Mouse (Mus musculus) CD4-positive helper T cell, adult 2 months (primary cell): ENCODE measurements around the gene Ric8b.

ENCODE experiments used
- DNase-seq: peaks from one replicate; pipeline ENCODE4 v3.0.0-alpha.2; 2012; ENCODE audit warnings: low read depth, missing footprints, low spot score

Ric8b gene

GRCm38 (mm10) chr10:84916810-84917730 is at the start of gene Ric8b:
Gene Ric8b, plus strand, starts transcription at chr10:84917616.
- peak; percentile 94 for DNase-seq

DNA sequence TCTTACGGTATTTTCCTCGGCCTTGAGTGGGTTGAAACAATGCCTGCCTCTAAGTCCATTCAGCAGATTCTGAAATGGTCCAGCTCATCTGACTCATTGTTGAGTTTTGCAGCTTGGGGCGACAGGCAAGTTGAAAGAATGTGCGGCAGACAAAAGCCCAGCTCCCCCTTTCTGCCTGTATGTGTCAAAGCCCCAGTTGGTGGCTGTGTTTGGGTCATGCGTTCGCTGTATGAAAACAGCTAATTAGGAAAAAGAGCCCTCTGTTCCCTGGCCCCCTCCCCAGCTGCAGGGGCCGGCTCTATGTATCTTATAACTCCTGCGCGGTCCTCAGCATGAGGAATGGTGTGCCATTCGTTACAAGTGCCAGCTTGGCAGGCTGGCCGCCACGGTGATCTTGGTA is 46.1 kb upstream of the Ric8b start:
- no peak for DNase-seq

GRCm38 (mm10) chr10:84871921-84872320 is 45.5 kb upstream of the Ric8b start:
- no peak for DNase-seq

- no peak for DNase-seq
These were observed 37.4 kb upstream of the Ric8b start for GRCm38 (mm10) chr10:84879823-84880571.

DNA sequence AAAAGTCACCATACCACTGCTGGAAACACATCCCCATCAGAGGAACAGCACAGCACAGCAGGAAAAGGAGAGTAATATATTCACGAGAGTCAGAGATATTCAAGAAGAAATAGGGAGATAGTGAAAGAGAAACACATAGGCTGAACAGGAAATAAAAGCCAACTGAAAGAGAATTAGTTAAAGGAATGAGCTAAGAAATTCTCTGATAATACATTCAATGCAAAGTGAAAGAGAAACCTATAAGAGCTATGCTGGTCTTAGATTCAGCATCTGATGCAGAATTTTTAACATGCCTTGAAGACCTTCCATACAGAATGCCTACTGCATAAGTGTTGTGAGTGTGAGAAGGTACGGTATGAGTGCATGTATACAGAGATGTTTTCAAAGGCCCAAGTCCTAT is 34.9 kb upstream of the Ric8b start:
- DNase-seq: no peak

- DNase-seq: no peak
These were observed 32.0 kb upstream of the Ric8b start for GRCm38 (mm10) chr10:84885341-84885884.

DNA sequence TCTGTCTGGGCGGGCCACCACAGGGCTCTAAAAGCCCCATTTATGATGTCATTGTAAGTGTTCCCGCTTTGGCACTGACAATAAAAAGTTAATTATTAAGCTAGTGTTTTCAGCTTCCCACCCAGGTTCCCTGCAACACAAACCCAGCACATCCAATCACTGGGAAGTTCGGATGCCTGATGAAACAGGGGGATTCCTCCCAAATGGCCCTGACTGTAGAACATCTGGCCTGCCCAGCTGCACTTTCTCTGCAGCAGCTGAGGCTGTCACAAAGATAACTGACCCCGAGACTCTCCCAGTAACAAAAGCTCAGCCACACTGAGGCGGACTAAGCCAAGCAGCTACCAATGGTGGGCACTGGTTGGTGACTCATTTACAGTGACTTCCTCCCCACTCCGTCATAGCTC is 31.2 kb upstream of the Ric8b start:
- DNase-seq: no peak

DNA sequence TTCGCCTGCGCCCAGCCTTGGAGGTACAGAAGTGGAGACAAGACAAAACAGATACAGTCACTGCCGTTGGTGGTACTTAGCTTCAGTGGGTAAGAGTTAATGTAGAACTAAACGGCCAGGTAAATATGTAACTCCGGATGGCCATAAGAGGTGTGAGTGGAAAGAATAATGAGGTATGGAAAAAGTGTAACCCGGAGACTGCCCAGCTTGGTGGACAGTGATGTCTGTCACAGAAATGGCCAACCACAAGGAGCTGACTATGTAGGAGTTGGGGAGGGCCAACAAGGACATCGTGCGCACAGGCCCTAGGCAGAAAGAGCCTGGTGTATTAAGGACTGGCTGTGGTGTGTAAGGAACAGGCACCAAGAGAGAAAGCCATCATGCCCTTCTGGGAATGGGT is 30.6 kb upstream of the Ric8b start:
- DNase-seq: no peak

- DNase-seq: no peak
These were observed 28.1 kb upstream of the Ric8b start for GRCm38 (mm10) chr10:84889096-84889846.

- DNase-seq: peak; percentile 39
These were observed 21.5 kb upstream of the Ric8b start for GRCm38 (mm10) chr10:84895810-84896358.

GRCm38 (mm10) chr10:84896941-84897930 is 20.2 kb upstream of the Ric8b start:
- peak; percentile 43 for DNase-seq

- no peak for DNase-seq
These were observed 19.1 kb upstream of the Ric8b start for GRCm38 (mm10) chr10:84898144-84898979.

DNA sequence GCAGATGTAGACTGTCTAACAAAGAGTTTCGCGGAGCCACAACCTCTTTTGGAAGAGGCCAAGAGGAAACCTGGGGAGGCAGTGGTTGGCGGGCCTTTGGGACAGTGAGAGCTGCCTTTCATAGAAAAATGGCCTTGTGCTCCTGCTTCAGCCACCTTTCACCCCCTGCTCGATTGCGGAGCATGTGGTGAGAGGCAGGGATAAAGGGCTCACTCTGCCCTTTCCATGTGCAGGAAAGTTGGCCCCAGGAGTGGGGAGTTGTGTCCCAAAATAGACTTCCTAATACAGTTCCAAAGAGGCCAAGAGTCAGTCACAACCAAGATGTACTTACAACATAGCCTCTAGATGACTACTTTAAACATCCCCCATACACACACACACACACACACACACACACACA is 15.7 kb upstream of the Ric8b start:
- DNase-seq: no peak

- no peak for DNase-seq
These were observed 15.2 kb upstream of the Ric8b start for GRCm38 (mm10) chr10:84902213-84902612.

DNA sequence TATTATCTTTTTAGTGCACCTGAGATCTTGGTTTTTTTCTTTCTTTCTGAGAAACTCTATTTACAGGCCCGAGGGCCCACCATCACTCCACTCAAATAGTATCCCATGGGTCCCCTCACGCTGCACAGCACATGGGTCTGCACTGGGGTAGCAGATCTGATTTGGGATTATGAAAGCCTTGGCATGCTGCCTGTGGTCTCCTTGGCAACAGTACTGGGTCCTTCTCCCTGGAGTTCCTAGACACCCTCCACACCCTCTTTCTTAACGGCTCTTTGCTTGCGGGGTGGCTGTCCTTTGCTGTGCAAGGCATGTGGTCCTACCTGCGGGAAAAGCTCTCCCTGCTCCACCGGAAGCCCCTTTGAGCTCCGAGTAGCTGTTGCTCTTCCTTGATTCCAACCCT is 14.1 kb upstream of the Ric8b start:
- no peak for DNase-seq

GRCm38 (mm10) chr10:84903742-84904141 is 13.7 kb upstream of the Ric8b start:
- no peak for DNase-seq

DNA sequence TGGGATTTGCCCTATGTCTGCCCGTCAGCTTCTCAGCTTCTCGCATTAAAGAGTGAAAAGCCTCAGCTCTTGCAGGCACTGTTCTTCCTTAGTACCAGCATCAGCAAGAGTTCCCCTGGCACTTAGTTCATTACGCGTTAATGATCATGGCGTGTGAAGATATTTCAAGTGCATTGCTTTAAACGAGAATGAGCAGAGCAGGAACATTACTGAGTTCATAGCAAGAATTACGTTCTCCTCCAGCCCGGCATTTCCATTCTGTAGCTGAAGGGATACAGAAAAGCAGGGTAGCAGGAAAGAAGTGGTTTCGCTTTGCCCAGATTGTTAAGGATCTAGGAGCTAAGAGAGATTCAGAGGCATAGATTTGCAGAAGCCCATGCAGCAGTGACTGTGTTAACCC is 10.5 kb upstream of the Ric8b start:
- no peak for DNase-seq

DNA sequence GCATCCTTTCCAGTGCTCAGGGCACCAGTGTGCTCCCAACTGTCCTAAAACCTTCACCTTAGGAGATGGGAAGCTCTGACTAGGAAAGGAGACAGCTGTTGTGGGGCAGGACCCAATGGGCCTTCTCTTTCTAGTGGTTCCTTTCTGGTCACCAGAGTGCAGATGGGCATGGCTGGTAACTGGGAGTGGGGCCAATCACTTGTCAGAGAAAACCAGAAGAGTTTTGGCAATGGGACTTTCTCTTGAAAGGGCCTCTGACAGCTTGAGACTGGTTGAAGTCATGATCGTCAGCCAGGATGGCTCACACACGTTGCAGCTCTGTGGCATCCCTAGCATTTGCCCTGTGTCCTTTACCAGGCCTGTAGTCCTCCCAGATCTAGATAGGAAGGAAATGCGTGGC is 9.4 kb upstream of the Ric8b start:
- DNase-seq: no peak

DNA sequence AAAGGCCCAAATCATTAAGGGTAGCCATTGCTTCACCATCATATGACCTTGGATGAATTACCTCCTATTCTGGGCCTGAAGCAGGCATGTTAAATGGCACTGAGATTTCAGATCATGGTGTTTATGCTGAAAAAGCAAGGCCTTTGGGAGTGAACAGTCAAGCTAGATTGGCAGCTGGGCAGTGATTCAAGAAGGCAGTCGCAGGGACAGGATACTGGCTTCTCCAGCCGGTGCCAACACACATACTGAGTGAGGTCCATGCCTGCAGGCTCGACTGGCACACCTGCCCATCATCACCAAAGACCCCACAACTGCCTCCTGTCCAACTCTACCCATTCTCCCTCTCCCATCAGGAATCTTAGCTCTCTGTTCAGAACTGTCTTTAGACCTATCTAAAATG is 8.9 kb upstream of the Ric8b start:
- no peak for DNase-seq
